Mouse (Mus musculus): ENCODE measurements at regions not wholly inside any gene's neighbourhood (a gene's known extent, or its start where the extent isn't known, plus 50 kb on each side); places are given as distances from the start of the nearest gene placed in this dataset.

GRCm38 (mm10) chr1:76535522-76535956 is 979.3 kb downstream of the Epha4 start:
- DNase-seq = peak; percentile 14

GRCm38 (mm10) chr1:76540529-76540928 is 974.4 kb downstream of the Epha4 start:
- no peak for DNase-seq

DNA sequence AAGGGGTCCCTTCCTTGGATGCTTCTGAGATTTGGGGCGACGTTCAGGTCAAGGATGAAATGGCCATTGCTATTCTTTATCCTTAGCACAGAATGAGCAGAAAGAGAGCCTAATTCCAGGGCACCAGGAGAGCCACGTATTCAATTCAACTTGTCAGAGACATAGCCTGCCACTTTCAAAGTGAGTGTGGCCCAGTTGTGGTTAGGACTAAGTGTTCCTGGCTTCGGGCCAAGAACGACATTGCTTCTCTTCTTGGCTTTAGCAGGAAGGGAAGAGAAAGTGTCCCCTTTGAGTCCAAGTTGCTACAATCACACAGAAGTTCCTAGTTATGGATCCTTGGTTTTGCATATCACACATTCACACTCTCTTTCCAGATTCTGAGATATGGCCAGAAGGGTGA is 964.0 kb downstream of the Epha4 start:
- DNase-seq = peak; percentile 40

- no peak for DNase-seq
Measured at GRCm38 (mm10) chr1:76559441-76559840, 955.4 kb downstream of the Epha4 start.

DNA sequence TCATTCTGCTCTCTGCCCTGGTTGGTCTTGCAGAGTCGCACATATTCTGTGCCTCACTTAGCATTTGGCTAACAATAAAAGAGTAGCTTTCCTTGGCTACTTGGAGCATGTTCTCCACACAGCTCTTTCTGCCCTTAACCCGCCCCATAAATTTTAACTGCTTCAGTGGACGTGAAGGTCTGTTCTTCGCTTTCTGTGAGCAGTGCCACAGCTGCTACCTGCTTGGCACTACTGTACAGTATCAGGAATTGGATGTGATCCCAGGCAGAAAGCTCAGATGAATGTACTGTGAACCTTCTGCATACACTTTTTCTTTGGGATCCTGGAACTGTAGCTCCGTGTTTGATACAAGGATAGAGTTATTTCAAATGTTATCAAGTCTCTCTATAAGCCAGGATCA is 939.4 kb downstream of the Epha4 start:
- peak; percentile 6 for DNase-seq

GRCm38 (mm10) chr1:76585921-76586320 is 929.0 kb downstream of the Epha4 start:
- no peak for DNase-seq

DNA sequence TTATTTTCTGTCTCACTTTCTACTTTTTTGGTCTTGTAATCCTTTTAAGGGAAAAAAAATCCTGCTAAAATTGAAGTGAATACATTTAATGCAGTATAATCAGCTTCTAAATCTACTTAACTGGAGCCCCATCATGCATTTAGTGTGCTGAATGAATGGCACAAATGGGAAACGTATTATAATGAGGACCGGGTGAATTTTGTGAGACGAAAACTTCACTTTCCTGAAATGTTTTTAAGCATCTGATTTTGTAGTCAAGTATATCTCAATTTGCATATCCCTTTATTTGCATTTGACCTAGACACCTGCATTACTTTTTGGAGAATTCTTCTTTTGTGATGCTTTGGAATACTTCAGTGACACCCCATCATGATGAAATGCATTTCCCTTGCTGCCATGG is 889.1 kb downstream of the Epha4 start:
- no peak for DNase-seq

DNA sequence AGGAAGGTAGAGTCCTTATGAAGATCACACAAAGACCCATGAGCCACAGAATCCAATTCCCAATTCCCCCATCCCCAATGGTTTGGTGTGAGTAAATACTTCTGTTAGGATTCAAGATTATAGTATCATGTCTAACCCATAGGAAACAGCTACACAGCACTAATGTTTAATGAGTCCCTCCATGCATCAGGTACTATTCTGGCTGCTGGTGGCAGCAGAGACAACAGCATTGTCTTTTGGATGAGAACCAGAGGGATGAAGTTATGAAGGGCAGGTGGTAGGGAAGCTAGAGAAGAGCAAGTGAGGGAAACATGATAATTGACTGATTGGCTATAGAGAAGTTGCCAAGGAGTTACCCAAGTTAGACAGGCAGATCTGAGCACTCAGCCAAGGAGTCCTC is 885.0 kb downstream of the Epha4 start:
- no peak for DNase-seq

DNA sequence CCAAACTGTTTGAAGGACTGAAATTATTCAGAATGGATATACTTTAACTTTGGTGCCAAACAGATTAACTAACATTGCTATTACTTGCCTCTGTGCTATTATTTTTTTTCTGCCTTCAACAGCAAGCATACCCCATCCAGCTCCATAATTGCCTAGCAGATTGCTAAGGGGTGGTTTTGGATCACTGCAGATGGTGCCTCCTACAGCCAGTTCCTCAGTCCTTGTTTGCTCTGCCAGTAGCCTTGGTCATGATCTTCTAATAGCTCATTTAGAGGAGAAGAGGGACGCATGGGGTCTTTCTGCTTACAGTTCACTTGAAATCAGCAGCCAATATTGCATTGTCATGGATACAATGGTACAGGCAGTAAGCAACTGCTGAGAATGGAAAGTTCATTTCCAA is 880.8 kb downstream of the Epha4 start:
- DNase-seq = no peak

GRCm38 (mm10) chr1:76637268-76638009 is 877.4 kb downstream of the Epha4 start:
- DNase-seq = no peak

GRCm38 (mm10) chr1:76638010-76638400 is 876.9 kb downstream of the Epha4 start:
- DNase-seq = no peak

DNA sequence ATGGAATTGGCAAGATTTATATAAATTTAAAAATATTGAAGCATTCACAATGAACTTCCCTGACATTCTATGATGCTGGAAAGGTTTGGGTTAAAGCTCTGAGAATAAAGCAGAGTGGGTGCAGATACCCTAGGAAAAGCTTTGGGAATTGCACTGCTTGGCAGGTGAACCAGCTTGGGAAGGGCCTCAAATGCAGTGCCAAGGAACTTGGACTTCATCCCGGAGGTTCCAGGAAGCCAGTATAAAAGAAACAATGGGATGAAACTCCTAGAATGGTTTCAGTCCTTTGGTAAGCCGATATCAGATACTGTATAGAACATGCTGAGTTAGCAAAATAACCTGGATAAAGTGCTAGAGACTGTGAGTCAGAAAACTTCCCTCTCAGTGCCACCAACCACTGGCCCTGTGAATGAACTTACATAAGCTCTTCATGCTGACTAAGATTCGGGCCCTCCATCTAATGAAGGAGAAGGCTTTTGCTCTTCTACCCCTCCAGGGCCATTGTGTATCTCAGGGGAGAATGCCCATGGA is 873.6 kb downstream of the Epha4 start:
- DNase-seq = no peak

DNA sequence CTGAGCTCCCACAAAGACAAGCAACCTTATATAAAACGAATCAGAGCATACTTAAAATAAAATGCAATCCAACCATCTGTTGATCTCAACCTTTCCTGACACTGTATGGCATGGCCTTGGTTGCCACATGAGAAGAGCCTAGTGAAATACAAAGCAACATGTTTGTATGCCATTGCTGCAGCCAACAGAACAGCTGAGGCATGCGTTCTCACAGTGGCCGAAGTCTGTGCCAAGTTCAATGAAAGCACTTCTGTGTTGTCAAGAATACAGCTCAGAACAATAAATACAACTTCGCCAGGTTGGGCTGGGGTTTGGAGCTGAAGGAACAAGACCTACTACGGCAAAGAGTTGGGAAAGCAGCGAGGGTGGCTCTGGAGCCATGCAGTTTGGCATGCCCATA is 872.2 kb downstream of the Epha4 start:
- DNase-seq = no peak

- no peak for DNase-seq
Measured at GRCm38 (mm10) chr1:76644895-76645294, 870.0 kb downstream of the Epha4 start.

DNA sequence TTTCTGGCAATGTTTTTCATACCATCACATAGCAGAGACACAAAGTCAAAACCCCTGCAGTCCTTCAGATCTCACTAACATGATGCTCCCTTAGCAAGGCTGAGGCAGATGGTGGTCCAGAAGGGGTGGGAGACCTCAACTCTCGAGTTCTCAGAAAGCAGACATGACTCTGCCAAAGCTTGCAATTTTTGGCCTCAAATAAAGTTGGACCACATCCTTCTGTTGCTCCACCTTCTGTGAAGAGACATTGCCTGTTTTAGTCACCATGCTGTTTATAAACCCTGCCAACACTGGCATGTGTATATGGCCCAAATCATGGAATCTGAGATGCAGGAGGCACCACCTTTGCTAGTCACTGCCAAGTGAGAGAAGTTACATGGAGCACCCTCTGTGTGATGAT is 860.1 kb downstream of the Epha4 start:
- no peak for DNase-seq

- DNase-seq = peak; percentile 20
Measured at GRCm38 (mm10) chr1:76658228-76658627, 856.7 kb downstream of the Epha4 start.

DNA sequence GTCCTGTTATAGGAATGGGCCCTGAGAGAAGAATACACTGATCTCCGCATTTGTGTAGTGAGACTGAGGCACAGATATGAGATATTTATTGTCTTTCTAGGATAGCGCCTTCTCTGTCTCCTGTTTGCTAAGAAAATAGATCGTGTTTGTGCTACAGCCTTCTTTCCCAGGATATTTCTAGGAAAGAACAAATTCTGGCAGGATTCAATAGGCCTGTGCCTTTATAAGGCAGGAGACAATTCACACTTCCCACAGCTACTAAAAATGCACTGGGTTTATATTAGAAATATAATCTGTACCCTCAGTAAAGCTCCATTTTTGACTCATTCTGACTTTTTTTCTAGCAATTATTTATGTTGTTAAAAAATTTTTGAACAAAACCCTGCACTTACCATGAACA is 854.7 kb downstream of the Epha4 start:
- DNase-seq = no peak

DNA sequence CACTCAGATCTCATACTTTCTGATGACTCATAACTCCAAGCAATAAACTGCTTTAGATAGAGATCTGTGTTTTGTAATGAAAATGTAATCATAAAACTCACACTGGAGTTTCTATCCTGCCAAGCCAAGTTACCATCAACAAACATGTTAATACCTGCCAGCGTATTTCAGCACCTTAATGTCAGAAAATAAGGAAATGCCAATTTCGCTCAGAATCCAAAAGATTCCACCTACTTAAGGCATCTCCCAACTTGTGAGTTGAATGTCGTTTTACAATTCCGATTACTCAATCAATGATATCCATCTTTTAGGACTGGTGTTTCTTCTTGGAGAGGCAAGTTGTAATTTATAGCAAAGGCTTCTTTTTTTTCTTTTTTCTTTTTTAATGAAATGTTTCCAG is 850.5 kb downstream of the Epha4 start:
- DNase-seq = no peak

DNA sequence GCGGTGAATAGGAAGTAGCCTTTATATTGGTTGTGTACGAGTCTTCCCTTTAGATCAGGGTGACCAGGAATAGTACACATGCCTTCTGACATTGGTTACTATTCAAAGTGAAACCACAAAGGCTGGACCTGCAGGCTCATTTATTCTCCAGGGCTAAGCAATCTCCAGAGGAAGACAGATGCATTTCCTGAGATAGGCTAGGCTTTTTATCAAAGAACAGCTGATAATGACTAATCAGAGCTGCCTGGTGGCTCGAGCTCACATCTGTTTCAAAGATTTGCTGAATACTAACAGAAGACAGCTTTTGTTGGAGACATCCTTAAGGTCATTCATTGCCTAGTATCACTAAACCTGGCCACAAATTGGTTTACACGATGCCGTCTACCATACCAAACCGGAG is 838.1 kb downstream of the Epha4 start:
- peak; percentile 1 for DNase-seq

DNA sequence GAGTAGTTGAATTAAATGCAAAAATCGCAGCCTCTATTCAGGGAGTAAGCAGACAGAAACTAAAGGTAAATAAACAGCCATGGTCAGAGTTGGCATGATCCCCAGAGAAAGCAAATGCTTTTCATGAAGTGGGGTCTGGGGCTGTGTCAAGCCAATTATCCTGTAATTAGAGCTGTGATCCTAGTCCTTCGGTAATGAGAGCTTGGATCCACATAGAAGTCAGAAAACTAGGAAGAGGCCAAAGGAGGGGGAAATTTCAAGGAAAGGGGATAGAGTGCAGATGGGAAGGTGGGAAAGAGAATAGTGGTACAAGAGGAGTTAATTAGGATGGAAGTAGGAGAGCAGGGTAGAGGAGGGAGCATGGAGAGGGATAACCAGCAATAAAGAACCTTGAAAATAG is 809.3 kb downstream of the Epha4 start:
- no peak for DNase-seq

DNA sequence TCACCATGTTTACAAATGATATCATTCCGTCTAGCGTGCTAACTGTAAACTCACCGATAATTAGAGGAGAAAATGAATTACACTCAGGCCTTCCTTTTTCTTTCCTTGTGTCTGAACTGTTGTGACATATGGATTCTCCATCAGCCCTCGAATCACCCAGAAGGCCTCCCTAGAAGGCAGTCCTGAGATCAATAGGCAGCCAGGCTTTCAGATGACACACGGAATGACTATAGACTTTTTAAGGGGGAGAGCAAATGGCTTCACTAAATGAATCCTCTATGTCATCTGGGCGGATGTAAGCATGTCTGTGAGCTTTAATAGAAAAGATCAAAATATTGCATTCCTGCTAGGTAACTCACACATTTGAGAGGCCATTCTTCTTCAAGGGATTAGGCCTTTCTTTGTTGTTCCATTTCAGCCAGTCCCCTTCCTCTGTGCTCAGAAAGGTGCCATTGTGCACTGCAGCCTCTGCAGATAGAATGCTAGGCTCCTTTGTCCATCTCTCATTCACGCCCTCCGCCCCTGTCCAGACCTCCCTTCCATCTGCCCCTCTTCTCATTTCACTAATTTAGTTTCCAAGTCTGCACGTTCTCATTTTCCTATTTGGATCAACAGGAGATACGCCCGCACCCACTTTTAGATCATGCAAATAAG is 797.1 kb downstream of the Epha4 start:
- no peak for DNase-seq

GRCm38 (mm10) chr1:76724453-76724852 is 790.4 kb downstream of the Epha4 start:
- DNase-seq = peak; percentile 20

- no peak for DNase-seq
Measured at GRCm38 (mm10) chr1:76737003-76737402, 777.9 kb downstream of the Epha4 start.

DNA sequence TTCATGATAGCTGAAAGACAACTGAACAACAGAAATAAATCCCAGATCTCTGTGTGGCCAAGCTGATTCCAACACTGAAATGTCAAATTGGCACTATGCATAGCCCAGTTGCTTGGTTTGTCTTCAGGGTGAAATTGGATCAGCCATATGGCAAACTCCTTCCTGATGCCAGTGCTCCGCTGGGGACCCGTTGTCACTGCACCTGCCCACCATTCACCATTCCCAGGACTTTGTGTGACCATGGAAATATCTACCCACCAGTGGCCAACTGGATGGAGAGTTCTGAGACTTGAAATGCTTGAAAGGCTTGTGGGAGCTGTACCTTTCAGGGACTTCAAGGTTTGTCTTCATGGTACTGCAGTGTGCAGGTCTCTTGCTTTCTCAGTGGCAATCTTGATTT is 777.2 kb downstream of the Epha4 start:
- DNase-seq = no peak

All from kidney, postnatal 14 days (tissue).